Mouse (Mus musculus): ENCODE data around the gene Ier2. TPM values are rescaled to one million over a fixed set of nuclear protein-coding genes. Genes with fewer than 3 reads are reported as not detected.

Ier2 gene
- polyA plus RNA-seq, 1 experiment from 2014 or later = 13.0 TPM

GRCm38 (mm10) chr8:84659936-84660818 lies 2.5 kb downstream of the Ier2 start:
- no peaks in the 10 kb centered on the region for H3K36me3 ChIP-seq (ENCODE audit: control insufficient read depth, insufficient read depth, low read length)
- 4% methylated on average over 33 of the region's 33 CpGs for WGBS
- no peak for ATAC-seq
- H3K27ac ChIP-seq (ENCODE audit: low read length) = peak overlapping the region; percentile 26; the same call in 1 of the 2 replicates
- H3K27me3 ChIP-seq (ENCODE audit: control insufficient read depth, insufficient read depth, low read depth, low read length) = peaks cover 6% of the 10 kb centered on the region; the same call in 1 of the 2 replicates
- 0 out of 2 replicates have a peak overlapping the region, but pooled peaks have one; percentile 0 for H3K9ac ChIP-seq (ENCODE audit: low read depth, low read length)
- peak overlapping the region; percentile 87 for H3K4me2 ChIP-seq (ENCODE audit: low read length)
- H3K4me3 ChIP-seq (ENCODE audit: low read depth, low read length) = peak overlapping the region; percentile 14; the same call in 1 of the 2 replicates
- H3K4me1 ChIP-seq (ENCODE audit: control insufficient read depth, insufficient read depth, low read length) = peaks cover 41% of the 10 kb centered on the region
- no peaks in the 10 kb centered on the region for H3K9me3 ChIP-seq (replicated peaks; ENCODE audit: control insufficient read depth, low read length, poor library complexity, severe bottlenecking)

DNA sequence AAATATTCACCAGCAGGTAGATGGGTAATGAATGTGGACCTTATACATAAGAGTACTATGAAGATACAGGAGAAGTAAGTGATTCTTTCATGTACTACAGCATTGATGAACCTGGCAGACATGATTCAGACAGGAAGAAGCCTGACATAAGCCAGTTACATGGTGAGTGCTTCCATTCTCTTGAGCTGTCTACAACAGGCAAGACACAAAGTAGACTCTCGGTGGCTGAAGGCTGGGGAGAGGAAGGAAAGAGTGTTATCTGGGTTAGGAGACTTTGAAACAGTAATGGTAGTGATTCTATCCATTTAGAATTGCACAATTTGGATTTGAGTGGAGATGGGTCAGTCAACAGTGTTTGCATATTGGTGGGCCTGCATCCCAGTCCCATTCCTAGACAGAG lies 3.7 kb downstream of the Ier2 start:
- 43% methylated on average over 1 of the region's 1 CpGs for WGBS
- H3K4me1 ChIP-seq (ENCODE audit: control insufficient read depth, insufficient read depth, low read length) = peaks cover 41% of the 10 kb centered on the region

DNA sequence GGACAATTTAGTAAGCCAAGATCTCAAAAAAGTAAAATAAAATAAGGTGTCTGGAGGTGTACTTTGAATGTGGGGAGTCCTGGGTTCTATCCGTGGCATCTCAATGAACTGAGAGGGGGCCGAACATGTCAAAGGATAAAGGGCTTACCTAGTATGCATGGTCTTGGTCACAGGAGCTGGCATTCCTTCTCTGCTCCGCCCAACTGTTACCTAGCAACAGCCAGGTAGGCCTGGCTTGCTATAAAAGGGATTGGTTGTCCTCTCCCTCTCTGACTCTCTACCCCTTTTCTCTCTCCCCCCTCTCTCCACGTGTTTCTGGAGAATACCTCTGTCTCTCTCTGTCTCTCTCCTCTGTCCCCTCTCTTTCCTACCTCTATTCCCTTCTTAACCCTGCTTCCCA lies 5.0 kb downstream of the Ier2 start:
- no peaks in the 10 kb centered on the region for H3K36me3 ChIP-seq (ENCODE audit: control insufficient read depth, insufficient read depth, low read length)
- H3K27ac ChIP-seq (ENCODE audit: low read length) = no peak overlapping the region
- peaks cover 32% of the 10 kb centered on the region for H3K4me1 ChIP-seq (ENCODE audit: control insufficient read depth, insufficient read depth, low read length)
- peaks cover 6% of the 10 kb centered on the region; the same call in 1 of the 2 replicates for H3K27me3 ChIP-seq (ENCODE audit: control insufficient read depth, insufficient read depth, low read depth, low read length)
- no peak for ATAC-seq
- no peaks in the 10 kb centered on the region for H3K9me3 ChIP-seq (replicated peaks; ENCODE audit: control insufficient read depth, low read length, poor library complexity, severe bottlenecking)
- H3K9ac ChIP-seq (ENCODE audit: low read depth, low read length) = no peak overlapping the region
- H3K4me3 ChIP-seq (ENCODE audit: low read depth, low read length) = no peak overlapping the region
- no peak overlapping the region for H3K4me2 ChIP-seq (ENCODE audit: low read length)
- WGBS = 40% methylated on average over 4 of the region's 4 CpGs

More for the DNA sequence above, 3.7 kb downstream of the Ier2 start:
- H3K36me3 ChIP-seq (ENCODE audit: control insufficient read depth, insufficient read depth, low read length) = no peaks in the 10 kb centered on the region
- H3K4me3 ChIP-seq (ENCODE audit: low read depth, low read length) = no peak overlapping the region
- no peaks in the 10 kb centered on the region for H3K9me3 ChIP-seq (replicated peaks; ENCODE audit: control insufficient read depth, low read length, poor library complexity, severe bottlenecking)
- ATAC-seq = no peak
- H3K9ac ChIP-seq (ENCODE audit: low read depth, low read length) = no peak overlapping the region
- no peak overlapping the region for H3K4me2 ChIP-seq (ENCODE audit: low read length)
- no peak overlapping the region for H3K27ac ChIP-seq (ENCODE audit: low read length)
- peaks cover 6% of the 10 kb centered on the region; the same call in 1 of the 2 replicates for H3K27me3 ChIP-seq (ENCODE audit: control insufficient read depth, insufficient read depth, low read depth, low read length)

GRCm38 (mm10) chr8:84657203-84657602 lies 5.4 kb downstream of the Ier2 start:
- no peak overlapping the region for H3K9ac ChIP-seq (ENCODE audit: low read depth, low read length)
- H3K36me3 ChIP-seq (ENCODE audit: control insufficient read depth, insufficient read depth, low read length) = no peaks in the 10 kb centered on the region
- no peak for ATAC-seq
- no peak overlapping the region for H3K4me3 ChIP-seq (ENCODE audit: low read depth, low read length)
- no peaks in the 10 kb centered on the region for H3K9me3 ChIP-seq (replicated peaks; ENCODE audit: control insufficient read depth, low read length, poor library complexity, severe bottlenecking)
- H3K27me3 ChIP-seq (ENCODE audit: control insufficient read depth, insufficient read depth, low read depth, low read length) = peaks cover 6% of the 10 kb centered on the region; the same call in 1 of the 2 replicates
- peaks cover 29% of the 10 kb centered on the region for H3K4me1 ChIP-seq (ENCODE audit: control insufficient read depth, insufficient read depth, low read length)
- no peak overlapping the region for H3K4me2 ChIP-seq (ENCODE audit: low read length)
- H3K27ac ChIP-seq (ENCODE audit: low read length) = no peak overlapping the region

DNA sequence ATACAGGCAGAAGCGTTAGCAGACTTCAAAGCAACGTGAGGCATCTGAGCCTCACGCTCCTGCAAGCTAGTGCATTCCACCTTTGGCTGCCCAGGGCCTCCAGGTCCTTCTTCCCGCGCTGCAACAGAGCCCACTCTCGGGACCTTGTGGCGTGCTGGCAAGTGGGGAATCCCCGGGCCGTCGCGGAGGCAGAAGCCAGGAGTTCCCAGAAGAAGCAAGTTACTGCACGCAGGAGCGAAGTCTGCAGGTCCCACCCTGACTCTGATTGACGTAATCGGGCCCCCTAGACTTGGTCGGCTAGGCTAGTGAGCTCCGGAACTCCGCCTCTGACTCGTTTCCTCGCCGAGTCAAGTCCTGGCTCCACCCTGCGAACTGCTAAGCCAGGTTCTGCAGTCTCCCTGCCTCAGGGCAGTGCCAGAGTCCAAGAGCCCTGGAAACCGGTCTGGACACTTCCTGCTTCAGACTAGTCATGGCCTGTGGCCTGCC lies 6.0 kb downstream of the Ier2 start:
- Histone ChIP-seq H3K4me2 (ENCODE audit: low read length) (peak overlapping the region; percentile 47), H3K9ac (ENCODE audit: low read depth, low read length) (peak overlapping the region; percentile 48; the same call in 1 of the 2 replicates), H3K4me3 (ENCODE audit: low read depth, low read length) (peak overlapping the region; percentile 30), H3K27me3 (ENCODE audit: control insufficient read depth, insufficient read depth, low read depth, low read length) (peaks cover 3% of the 10 kb centered on the region; the same call in 1 of the 2 replicates), H3K4me1 (ENCODE audit: control insufficient read depth, insufficient read depth, low read length) (peaks cover 24% of the 10 kb centered on the region), H3K36me3 (ENCODE audit: control insufficient read depth, insufficient read depth, low read length) (no peaks in the 10 kb centered on the region), H3K9me3 (replicated peaks; ENCODE audit: control insufficient read depth, low read length, poor library complexity, severe bottlenecking) (no peaks in the 10 kb centered on the region), H3K27ac (ENCODE audit: low read length) (peak overlapping the region; percentile 74)
- 4% methylated on average over 23 of the region's 23 CpGs for WGBS
- ATAC-seq = 0 out of 2 replicates have a peak, but pooled peaks have one; percentile 15

- peak overlapping the region; percentile 30 for H3K4me3 ChIP-seq (ENCODE audit: low read depth, low read length)
- peaks cover 20% of the 10 kb centered on the region for H3K4me1 ChIP-seq (ENCODE audit: control insufficient read depth, insufficient read depth, low read length)
- H3K4me2 ChIP-seq (ENCODE audit: low read length) = peak overlapping the region; percentile 47
- no peak for ATAC-seq
- peak overlapping the region; percentile 74 for H3K27ac ChIP-seq (ENCODE audit: low read length)
- H3K9ac ChIP-seq (ENCODE audit: low read depth, low read length) = peak overlapping the region; percentile 48; the same call in 1 of the 2 replicates
- H3K9me3 ChIP-seq (replicated peaks; ENCODE audit: control insufficient read depth, low read length, poor library complexity, severe bottlenecking) = no peaks in the 10 kb centered on the region
- 2% methylated on average over 10 of the region's 10 CpGs for WGBS
- 0 out of 2 replicates have a peak, but pooled peaks cover 3% of the 10 kb centered on the region for H3K27me3 ChIP-seq (ENCODE audit: control insufficient read depth, insufficient read depth, low read depth, low read length)
- no peaks in the 10 kb centered on the region for H3K36me3 ChIP-seq (ENCODE audit: control insufficient read depth, insufficient read depth, low read length)
These were observed 6.5 kb downstream of the Ier2 start for GRCm38 (mm10) chr8:84656191-84656525.

DNA sequence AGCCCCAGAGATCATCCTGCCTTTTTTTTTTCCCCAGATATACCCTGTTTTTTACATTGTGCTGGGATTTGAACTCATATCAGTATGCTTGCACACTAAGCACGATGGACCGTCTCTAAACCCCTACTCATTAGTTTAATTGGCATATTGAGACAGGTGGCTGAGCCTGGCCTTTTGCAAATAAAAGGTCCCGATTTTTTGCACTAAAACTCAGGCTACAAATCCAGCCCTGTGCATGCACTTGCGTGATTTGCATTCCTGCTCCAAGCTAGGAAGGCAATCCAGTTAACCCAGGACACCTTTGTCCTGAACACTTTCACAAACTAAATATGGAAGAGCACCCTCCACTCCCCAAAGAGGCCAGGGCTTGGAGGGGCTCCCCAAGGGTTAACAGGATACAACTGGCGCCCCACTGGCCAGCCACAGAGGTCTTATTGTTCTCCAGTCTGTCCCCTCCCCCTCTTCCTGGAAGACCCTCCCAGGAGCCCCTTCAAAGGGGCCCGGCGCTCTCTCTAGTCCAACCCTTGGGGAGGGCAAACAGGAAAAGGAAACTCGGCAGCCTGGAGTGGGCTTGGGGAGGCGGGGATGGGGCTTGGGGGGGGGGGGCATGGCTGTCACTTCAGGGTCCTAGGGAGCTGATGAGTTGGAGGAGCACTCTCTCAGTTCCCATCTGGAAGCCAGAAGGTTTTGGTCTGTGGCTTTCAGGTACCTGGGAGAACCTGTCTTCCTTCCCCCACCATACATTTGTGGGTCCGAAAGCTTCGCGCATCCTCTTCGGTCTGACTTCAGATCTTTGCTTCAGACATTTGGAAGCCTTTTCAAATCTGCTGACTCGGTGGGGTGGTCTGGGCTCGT lies 7.1 kb downstream of the Ier2 start:
- Histone ChIP-seq H3K4me3 (ENCODE audit: low read depth, low read length) (peak overlapping the region; percentile 30), H3K4me2 (ENCODE audit: low read length) (peak overlapping the region; percentile 47), H3K27me3 (ENCODE audit: control insufficient read depth, insufficient read depth, low read depth, low read length) (0 out of 2 replicates have a peak, but pooled peaks cover 3% of the 10 kb centered on the region), H3K9me3 (replicated peaks; ENCODE audit: control insufficient read depth, low read length, poor library complexity, severe bottlenecking) (no peaks in the 10 kb centered on the region), H3K36me3 (ENCODE audit: control insufficient read depth, insufficient read depth, low read length) (no peaks in the 10 kb centered on the region), H3K9ac (ENCODE audit: low read depth, low read length) (peak overlapping the region; percentile 48; the same call in 1 of the 2 replicates), H3K4me1 (ENCODE audit: control insufficient read depth, insufficient read depth, low read length) (peaks cover 16% of the 10 kb centered on the region; the same call in 1 of the 2 replicates), H3K27ac (ENCODE audit: low read length) (peak overlapping the region; percentile 74)
- peak; percentile 52; the same call in 1 of the 2 replicates for ATAC-seq
- WGBS = 1% methylated on average over 15 of the region's 15 CpGs

DNA sequence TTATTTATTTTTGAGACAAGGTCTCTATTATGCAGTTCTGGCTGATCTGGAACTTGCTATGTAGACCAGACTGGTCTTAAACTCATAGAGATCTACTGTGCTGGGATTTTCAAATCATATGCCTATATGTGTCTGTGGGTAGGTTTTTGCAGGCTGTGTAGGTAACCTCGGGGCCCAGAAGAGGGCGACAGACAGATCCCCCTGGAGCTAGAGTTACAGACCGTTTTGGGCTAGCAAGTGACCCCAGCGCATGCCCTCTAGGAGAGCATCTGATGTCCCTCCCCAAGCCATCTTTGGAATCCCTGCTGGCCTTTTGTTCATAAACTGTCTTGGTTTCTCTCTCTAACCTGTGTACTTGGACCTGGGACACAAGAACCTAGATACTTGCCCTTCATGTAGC lies 8.1 kb downstream of the Ier2 start:
- WGBS = 25% methylated on average over 4 of the region's 4 CpGs
- ATAC-seq = no peak

More for the DNA sequence above, 8.1 kb downstream of the Ier2 start:
- Histone ChIP-seq H3K27ac (ENCODE audit: low read length) (no peak overlapping the region), H3K27me3 (ENCODE audit: control insufficient read depth, insufficient read depth, low read depth, low read length) (0 out of 2 replicates have a peak, but pooled peaks cover 3% of the 10 kb centered on the region), H3K4me3 (ENCODE audit: low read depth, low read length) (no peak overlapping the region), H3K36me3 (ENCODE audit: control insufficient read depth, insufficient read depth, low read length) (no peaks in the 10 kb centered on the region), H3K4me1 (ENCODE audit: control insufficient read depth, insufficient read depth, low read length) (peaks cover 11% of the 10 kb centered on the region; the same call in 1 of the 2 replicates), H3K9me3 (replicated peaks; ENCODE audit: control insufficient read depth, low read length, poor library complexity, severe bottlenecking) (no peaks in the 10 kb centered on the region), H3K9ac (ENCODE audit: low read depth, low read length) (no peak overlapping the region), H3K4me2 (ENCODE audit: low read length) (no peak overlapping the region)

Measured in midbrain, embryonic 16.5 days (tissue).